Mouse (Mus musculus) gastrocnemius, adult 2 months (tissue): Measurements from ENCODE around the gene Arr3. TPM values are rescaled to one million over a fixed set of nuclear protein-coding genes. Genes with fewer than 3 reads are reported as not detected.

Source experiments
- DNase-seq: peaks from one replicate; pipeline ENCODE4 v3.0.0; 2022
- H3K27ac ChIP-seq: fragments of 200-600 bp; 2 replicates; pipeline ENCODE4 v1.8.1; 2022; ENCODE audit warnings: mild to moderate bottlenecking
- H3K4me3 ChIP-seq: fragments of 200-600 bp; 2 replicates; pipeline ENCODE4 v1.8.1; 2022; ENCODE audit warnings: mild to moderate bottlenecking, moderate library complexity
- CTCF ChIP-seq: fragments of 200-600 bp; IDR thresholded peaks from 2 replicates; pipeline ENCODE4 v1.8.1; 2022; ENCODE audit warnings: antibody characterized with exemption, mild to moderate bottlenecking, moderate library complexity
- intact Hi-C: fragments of 180-260 bp; cut with DNase I; formaldehyde crosslinking; loops from one replicate; pipeline ENCODE4 v1.15.1; 2025
- long read RNA-seq, 2 experiments: library from polyadenylated mRNA; stranded (forward); transcript quantifications; one replicate each; pipeline ENCODE4 v2.0.0; 2021
- total RNA-seq, 2 experiments: library from RNA; stranded (reverse); gene quantifications; 2 replicates each; pipeline ENCODE4 v1.2.3; 2021

Arr3 gene
- total RNA-seq: not detected
- long read RNA-seq, experiment 1: 0 reads
- long read RNA-seq, experiment 2: 0 reads

GRCm38 (mm10) chrX:100605314-100605713 lies at the start of gene Arr3:
Gene Arr3, plus strand, starts transcription at chrX:100605497.
- no peak within 1 kb of the TSS for H3K27ac ChIP-seq

DNA sequence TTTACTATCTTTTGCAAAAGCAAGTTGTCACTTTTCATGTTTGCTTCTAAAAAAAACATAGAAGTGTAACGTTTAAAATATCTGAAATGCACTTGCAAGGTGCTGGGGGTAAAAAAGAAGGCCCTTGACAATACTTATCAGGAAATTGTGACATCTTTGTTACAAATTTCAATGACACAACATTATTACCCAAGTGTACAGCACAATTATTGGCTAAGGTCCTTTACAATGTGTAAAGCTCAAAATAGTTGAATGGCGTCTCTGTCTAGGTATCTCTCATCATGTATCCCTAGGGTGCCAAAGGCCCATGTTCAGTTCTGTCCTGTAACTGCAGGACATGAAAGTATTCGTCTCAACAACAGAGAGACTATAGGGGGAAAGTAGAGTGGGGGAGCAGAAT lies 49.3 kb upstream of the Arr3 start:
- no peak for TF ChIP-seq CTCF
- intact Hi-C loops: no loop called here
- DNase-seq: no peak

More at GRCm38 (mm10) chrX:100605314-100605713, at the start of gene Arr3:
- no peak for TF ChIP-seq CTCF
- no peak for DNase-seq
- no peak within 1 kb of the TSS for H3K4me3 ChIP-seq
- intact Hi-C loops: no loop called here

GRCm38 (mm10) chrX:100565696-100566095 lies 39.6 kb upstream of the Arr3 start:
- no peak for DNase-seq
- intact Hi-C loops: no loop called here
- Histone ChIP-seq H3K27ac (no peak overlapping the region), H3K4me3 (no peak overlapping the region)
- no peak for TF ChIP-seq CTCF

More for the DNA sequence above, 49.3 kb upstream of the Arr3 start:
- H3K27ac ChIP-seq: no peak overlapping the region
- H3K4me3 ChIP-seq: no peak overlapping the region

- TF ChIP-seq CTCF: no peak
- Histone ChIP-seq H3K4me3 (no peak within 1 kb of the TSS), H3K27ac (no peak within 1 kb of the TSS)
- intact Hi-C loops: no loop called here
- DNase-seq: no peak
Observed at GRCm38 (mm10) chrX:100571951-100572350, 33.3 kb upstream of the Arr3 start, which contains the start of gene Awat1. Gene Awat1, plus strand, starts transcription at chrX:100572251.

GRCm38 (mm10) chrX:100594791-100595190 lies 10.5 kb upstream of the Arr3 start, which contains the start of gene P2ry4:
Gene P2ry4, minus strand, starts transcription at chrX:100594869.
- DNase-seq: no peak
- TF ChIP-seq CTCF: no peak
- H3K4me3 ChIP-seq: no peak within 1 kb of the TSS
- no peak within 1 kb of the TSS for H3K27ac ChIP-seq
- intact Hi-C loops: no loop called here

GRCm38 (mm10) chrX:100597439-100597838 lies 7.9 kb upstream of the Arr3 start:
- TF ChIP-seq CTCF: peak; percentile 44
- Histone ChIP-seq H3K4me3 (no peak overlapping the region), H3K27ac (no peak overlapping the region)
- peak; percentile 30 for DNase-seq
- intact Hi-C loops: no loop called here

GRCm38 (mm10) chrX:100599755-100600154 lies 5.5 kb upstream of the Arr3 start:
- TF ChIP-seq CTCF: no peak
- Histone ChIP-seq H3K27ac (no peak overlapping the region), H3K4me3 (no peak overlapping the region)
- intact Hi-C loops: no loop called here
- no peak for DNase-seq

DNA sequence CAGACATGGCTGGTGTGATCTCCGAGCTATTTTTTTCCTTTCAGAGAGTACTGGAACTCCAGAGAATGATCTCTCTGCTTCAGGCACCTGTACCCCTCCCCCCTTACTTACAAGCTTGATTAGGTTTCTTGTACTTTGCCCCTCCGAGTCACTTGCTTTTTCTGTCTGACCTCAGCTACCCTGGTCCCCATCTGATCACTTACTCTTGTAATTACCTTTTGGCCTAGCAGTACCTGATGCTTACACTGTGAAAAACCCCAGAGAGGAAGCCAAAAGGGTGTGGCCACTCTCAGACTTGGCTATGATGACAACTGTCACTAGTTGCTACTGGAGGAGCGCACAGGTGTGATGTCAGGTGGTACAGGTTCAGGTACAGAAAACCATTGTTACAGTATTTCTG lies 13.2 kb downstream of the Arr3 start:
- Histone ChIP-seq H3K4me3 (no peak overlapping the region), H3K27ac (no peak overlapping the region)
- intact Hi-C loops: no loop called here
- TF ChIP-seq CTCF: no peak
- DNase-seq: no peak

- no peak for DNase-seq
- H3K27ac ChIP-seq: no peak overlapping the region
- peak; percentile 34; the same call in 1 of the 2 replicates for TF ChIP-seq CTCF
- intact Hi-C loops: loop anchor here (10.0 kb wide), 1 partner anchor 113 kb away; no protein-coding TSS in a partner anchor
- H3K4me3 ChIP-seq: no peak overlapping the region
Observed at GRCm38 (mm10) chrX:100621366-100621765, 16.1 kb downstream of the Arr3 start.

GRCm38 (mm10) chrX:100624242-100624641 lies 18.9 kb downstream of the Arr3 start:
- TF ChIP-seq CTCF: no peak
- DNase-seq: no peak
- no peak overlapping the region for H3K27ac ChIP-seq
- intact Hi-C loops: loop anchor here (10.0 kb wide), 1 partner anchor 111 kb away; no protein-coding TSS in a partner anchor
- no peak overlapping the region for H3K4me3 ChIP-seq

- intact Hi-C loops: loop anchor here (10.0 kb wide), 1 partner anchor 110 kb away; no protein-coding TSS in a partner anchor
- H3K27ac ChIP-seq: peak overlapping the region; percentile 90
- H3K4me3 ChIP-seq: peak overlapping the region; percentile 77
- no peak for TF ChIP-seq CTCF
- DNase-seq: no peak
Observed at GRCm38 (mm10) chrX:100625146-100625545, 19.8 kb downstream of the Arr3 start.

- intact Hi-C loops: loop anchor here (10.0 kb wide), 1 partner anchor 109 kb away; no protein-coding TSS in a partner anchor
- Histone ChIP-seq H3K4me3 (peak within 1 kb of the TSS; percentile 77), H3K27ac (peak within 1 kb of the TSS; percentile 90)
- no peak for DNase-seq
- no peak for TF ChIP-seq CTCF
Observed at GRCm38 (mm10) chrX:100625546-100625801, 20.2 kb downstream of the Arr3 start, which contains the start of gene Kif4. Gene Kif4, plus strand, starts transcription at chrX:100625737.

DNA sequence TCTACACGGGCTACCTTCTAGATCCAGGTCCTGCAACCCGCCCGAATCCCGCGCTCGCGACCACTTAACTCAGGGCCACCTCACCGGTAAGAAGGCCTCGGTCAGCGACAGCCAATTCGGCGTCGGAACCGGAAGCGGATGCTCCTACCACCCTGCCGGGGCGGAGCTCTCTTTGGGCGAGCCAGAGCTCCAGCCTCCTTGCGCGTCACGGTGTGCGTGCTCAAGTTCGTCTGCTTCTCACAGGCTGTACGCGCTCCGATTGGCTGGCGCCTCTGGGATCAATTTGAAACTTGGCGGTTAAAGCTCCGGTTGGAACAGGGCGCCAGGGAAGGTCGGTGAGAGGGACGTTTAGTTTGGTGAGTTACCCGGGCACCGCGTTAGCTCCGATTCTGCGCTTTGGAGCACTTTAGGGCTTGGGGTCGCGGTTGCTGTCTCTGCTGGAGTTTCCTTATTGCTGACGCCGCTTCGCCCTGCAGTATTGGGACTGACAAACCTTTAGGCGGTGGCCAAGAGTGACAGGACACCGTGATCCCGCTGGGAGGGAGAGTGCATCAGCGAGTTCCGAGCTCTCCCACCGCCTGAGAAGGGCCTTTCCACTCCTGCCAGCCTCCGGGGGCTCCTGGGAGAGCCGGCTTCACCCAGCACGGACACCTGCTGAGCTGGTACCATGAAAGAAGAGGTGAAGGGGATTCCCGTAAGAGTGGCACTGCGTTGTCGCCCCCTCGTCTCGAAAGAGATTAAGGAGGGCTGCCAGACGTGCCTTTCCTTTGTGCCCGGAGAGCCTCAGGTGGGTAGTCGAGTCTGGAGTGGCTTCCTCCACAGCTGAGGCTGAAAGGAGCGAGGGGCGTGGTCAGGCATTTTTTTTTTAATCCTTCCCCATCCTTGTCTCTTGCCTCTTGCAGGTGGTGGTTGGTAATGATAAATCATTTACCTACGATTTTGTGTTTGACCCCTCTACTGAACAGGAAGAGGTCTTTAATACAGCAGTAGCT lies 20.8 kb downstream of the Arr3 start, which contains the start of gene Pdzd11:
Gene Pdzd11 (minus strand): TSS at position 767 of the 992 bp plus-strand sequence.
- peak within 1 kb of the TSS; percentile 90 for H3K27ac ChIP-seq
- intact Hi-C loops: loop anchor here (10.0 kb wide), 1 partner anchor 109 kb away; no protein-coding TSS in a partner anchor
- peak within 1 kb of the TSS; percentile 77 for H3K4me3 ChIP-seq
- TF ChIP-seq CTCF: no peak
- DNase-seq: peak; percentile 93
